Mouse (Mus musculus) lung, adult 2 months (tissue): ENCODE results near the gene Slc4a7.

ENCODE experiments used
- CTCF ChIP-seq: fragments of 200-500 bp; IDR thresholded peaks from 2 replicates; pipeline ENCODE4 v1.5.1; 2011; ENCODE audit warnings: mild to moderate bottlenecking, low read length, control low read depth; ENCODE audit not compliant: insufficient read depth
- POLR2A ChIP-seq: fragments of 200-500 bp; IDR thresholded peaks from 2 replicates; pipeline ENCODE4 v1.6.1; 2011; ENCODE audit warnings: low read depth, mild to moderate bottlenecking, control low read depth, low read length, borderline replicate concordance; ENCODE audit errors: extremely low read depth

DNA sequence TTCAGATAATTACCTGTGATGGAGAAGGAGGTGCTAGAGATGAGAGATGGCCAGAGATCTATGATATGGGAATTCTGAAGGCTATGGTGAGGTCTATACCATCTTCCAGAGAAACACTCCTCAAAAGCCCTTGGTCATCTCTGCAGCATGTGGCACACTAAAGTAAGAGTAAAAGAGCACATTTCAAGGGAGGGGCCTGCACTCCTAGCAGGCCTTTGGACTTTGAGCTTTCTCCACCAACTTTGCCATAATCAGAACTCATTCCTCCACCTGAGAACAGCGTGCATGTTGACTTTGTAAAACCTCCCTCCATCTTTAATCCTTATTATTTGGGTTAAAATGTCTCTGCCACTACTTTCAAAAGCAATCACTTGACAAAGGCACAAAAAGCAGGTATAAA is 31.5 kb upstream of the Slc4a7 start:
- TF ChIP-seq CTCF, result no peak
- no peak for TF ChIP-seq POLR2A
